Mouse (Mus musculus) MN1 (cell line): ENCODE results near the gene Ffar2.
"Not testable (repeated sequence)": the region's sequence is repeated elsewhere in the genome, so short reads cannot be mapped to it uniquely, and the experiment has no call there.

Experiments
- DNase-seq: peaks from one replicate; pipeline ENCODE4 v3.0.0-alpha.2; 2016; ENCODE audit warnings: low spot score

Gene Ffar2

DNA sequence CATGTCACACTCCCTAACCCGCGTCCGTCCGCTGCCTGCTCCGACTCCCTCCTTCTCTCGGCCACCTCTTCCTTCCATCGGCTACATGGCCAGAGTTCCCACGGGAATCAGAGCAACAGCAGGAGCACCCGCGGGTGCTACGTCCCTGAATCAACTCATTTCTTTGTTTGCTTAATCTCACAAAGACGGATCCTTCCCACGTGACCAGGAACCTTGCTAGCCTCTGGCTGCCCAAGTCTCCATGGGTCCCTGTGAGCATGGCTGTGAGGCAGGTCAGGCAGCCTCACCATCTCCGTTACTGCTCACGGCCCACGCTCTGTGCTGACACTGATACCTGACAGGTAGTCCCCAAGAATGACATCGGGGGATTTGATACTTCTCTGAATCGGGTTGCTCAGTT, at the start of gene Ffar2:
Ffar2 (minus strand) TSS at position 101 of the 400 bp plus-strand sequence.
- no peak for DNase-seq

DNA sequence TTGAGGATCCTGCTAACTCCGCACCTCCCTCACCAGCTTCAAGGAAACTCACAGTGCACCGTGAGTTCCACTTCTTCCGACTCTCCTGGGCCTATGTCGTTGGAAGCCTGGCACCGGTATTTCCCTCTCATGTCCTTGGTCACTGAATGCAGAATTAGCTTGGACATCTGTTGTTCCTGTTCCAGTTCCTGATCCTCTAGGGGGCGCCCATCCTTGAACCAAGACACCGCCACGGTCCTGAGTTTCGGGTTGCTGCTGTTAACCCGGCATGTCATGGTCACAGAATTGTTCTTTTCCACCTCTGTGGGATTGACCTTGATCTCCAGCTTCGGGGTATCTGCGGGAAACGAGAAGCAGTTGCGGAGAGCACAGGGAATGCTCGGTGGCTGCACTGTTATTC, 49.5 kb upstream of the Ffar2 start:
- DNase-seq: peak; percentile 13

DNA sequence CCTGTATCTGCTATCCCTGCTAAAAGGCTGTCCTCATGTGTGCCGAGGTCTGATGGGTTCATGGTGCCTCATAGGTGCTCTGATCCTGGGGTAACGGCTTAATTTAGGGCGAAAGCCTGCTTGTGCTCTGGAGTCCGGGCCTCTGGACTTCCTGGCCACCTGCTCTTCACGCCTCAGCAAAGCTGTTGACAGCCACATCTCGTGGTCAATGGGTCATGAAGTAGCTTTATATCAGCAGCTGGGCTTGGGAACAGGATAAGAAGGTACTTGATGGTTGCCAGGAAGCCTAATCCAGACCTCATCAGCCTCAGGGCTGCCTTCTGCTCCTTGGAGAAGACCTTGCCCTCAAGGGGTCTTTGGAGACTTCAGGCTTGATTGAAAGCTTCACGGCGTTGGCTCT, 39.8 kb upstream of the Ffar2 start:
- no peak for DNase-seq

DNA sequence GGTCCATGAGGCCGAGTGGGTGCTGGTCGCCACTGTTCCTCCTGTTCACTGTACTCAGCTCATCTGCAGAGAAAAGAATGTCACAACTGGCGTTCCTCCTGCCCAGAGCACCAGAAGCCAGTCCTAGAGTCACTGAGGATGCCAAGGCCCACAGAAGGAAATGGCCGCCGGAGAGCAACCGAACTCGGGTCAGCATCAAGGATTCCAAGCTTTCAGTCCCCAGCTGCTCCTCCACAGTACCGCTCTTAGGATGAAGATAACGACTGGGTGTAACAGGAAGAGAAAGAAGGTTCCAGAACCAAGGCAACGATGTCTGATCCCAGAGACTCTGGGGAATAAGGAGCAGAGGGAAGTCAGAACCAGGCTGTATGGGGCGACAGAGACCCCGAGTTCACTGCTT, 37.9 kb upstream of the Ffar2 start, which contains the start of gene Ffar1:
Ffar1 (minus strand) TSS at position 101 of the 400 bp plus-strand sequence.
- no peak for DNase-seq

DNA sequence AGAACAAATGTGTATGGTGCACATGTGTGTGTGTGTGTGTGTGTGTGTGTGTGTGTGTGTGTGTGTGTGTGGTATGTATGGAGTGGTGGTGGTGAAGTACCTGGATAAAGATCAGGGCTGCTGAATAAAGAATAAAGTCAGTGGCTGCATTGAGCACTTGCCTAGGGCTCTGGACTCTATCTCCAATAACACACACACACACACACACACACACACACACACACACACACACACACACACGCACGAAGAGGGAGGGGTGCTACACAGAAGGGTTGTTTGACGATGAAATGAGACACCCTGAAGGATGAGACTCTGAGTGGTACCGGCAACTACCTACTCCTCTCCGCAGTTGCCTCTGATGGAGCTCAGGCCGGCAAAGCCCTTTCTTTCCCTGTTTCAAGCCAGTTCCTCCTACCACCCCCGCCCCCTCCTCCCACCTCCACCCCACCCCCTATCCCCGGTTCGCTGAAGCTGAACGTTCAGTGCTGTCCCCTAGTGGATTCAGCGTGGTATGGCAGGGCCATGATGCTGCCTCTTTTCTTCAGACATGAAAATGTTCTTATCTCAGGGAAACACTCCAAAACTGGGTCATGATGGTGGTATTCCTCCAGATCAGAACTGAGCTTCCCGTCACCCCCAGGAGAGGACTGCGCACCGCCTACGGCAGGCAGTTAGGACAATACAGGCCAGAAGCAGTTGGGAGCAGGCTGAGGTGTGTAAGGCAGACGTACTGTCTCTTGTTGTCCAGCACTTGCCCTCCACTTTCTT, 36.2 kb upstream of the Ffar2 start:
- peak; percentile 38 for DNase-seq

DNA sequence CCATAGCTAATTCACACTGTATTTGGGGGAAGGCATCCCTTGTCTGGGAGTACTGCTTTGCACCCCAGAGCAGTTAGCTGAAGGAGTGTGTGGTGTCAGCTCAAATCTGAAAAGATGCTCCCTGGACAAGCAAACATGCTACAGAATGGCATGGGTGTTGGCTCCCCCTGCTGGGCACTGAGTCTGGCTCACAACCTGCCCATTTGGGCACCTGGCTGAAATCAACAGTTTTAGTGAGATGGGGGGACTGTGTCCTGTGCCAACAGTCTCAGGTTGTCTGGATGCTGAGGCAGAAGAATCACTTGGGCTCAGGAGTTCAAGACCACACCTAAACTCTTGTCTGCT, 35.7 kb upstream of the Ffar2 start:
- DNase-seq: peak; percentile 82

DNA sequence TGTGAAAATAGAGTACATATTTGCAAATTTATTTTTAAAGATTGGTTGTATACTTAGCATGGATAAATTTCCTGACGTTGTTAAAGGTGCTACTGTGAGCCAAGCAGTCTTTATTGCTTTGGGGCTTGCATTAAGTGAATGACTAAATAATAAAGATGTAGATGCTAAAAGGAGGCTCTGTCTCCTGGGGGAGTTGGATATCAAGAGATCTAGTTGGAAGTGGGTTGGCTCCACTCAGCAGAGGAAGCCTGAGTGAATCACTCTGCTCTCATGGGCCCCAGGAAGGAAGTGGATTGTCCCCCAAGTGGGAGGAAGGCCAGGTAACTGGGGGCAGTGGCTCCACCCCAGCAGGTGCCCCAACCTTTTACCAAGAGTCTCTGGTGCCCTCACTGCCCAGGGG, 34.2 kb upstream of the Ffar2 start:
- no peak for DNase-seq

DNA sequence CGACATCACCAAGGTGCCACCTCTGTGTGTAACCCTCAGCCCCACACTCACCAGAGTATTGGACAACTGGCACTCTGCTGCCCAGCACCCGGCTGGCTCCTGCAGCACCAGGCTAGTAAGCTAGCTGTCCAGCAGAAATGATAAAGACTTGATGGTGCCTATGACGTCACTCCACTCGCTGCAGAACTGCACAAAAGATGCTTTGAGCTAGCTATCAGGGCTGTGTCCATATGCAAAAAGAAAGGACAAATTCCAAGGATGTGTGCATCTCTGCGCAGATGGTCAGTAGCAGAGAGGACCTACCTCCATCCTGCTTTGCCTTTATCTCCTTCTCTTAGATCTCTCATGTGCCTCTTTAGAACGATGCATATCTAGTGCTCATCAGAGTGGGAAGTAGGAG, 32.5 kb upstream of the Ffar2 start, which contains the start of gene Ffar3:
Ffar3 (minus strand) TSS at position 101 of the 400 bp plus-strand sequence.
- DNase-seq: peak; percentile 63

DNA sequence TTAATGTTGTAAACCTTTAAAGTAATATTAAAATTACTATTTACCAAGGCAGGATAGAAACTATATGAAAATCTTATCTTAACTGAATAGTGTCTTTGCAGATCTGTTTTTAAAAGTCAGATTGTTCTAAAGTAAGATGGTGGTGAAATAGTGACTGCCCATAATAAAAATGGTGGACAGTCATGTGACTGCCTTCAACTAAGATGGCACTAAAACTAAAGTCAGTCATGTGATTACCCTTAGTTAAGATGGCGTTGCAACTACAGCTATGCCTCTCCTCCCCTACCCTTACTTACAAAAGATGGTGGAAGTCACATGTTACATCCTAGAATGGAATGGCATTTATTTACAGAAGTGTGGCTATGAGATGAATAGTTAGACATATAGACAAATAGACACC, 27.8 kb upstream of the Ffar2 start:
- no peak for DNase-seq

DNA sequence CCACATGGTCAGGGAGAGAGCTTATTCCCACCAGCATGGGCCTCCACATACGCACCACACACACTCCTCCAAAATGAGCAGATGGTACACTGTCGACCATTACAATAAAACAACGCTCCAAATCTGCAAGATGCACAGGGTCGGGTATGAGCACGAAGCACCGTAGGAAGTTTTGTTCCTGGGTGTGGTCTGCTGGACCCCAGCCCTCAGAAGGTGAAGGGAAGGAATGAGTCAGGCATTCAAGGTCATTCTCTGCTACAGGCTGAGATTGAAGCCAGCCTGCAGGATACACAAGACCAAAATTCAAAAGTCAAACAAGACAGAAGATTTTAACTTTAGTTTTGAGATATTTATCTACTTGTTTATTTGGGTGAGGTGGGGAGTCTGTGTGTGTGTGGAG, 24.4 kb upstream of the Ffar2 start:
- no peak for DNase-seq

DNA sequence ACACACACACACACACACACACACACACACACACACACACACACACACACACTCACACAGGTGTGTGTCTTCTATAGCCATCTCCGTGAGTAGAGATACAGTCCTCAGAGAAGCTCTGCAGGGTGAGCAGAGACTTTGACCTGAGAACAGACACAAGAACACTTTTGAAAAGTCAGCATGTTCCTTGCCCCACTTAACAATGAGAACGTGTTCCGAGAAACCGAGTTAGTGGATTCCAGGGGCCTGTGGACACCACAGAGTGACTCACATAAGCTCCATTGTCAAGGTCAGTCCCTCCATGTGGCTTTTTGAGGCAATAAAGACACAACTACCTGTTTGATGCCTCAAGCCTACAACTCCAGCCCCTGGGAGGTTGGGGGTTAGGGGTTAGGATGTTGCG, 23.8 kb upstream of the Ffar2 start:
- no peak for DNase-seq

DNA sequence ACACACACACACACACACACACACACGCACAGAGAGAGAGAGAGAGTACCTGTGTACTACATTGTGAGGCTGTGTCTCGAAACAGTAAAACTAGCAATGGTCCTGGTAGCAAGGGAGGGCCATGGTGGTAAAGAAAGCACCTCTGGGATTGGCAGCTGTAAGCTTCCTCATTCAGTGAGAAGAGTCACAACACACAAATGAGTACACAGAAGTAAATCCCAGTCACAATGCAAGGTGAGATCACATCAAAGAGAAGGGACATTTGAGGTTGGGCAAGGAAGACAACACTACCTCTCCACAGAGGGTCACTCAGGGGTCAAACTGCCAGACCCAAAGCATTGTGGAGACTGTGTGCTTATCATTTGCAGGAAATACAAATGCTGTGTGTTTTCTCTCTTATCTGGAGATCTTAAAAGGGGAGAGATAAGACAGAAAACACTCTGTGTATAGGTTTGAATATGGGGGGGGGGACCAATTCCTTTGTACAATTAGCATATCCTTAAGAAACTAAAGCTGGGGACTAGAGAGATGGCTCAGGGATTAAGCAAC, 23.0 kb upstream of the Ffar2 start:
- DNase-seq: no peak

DNA sequence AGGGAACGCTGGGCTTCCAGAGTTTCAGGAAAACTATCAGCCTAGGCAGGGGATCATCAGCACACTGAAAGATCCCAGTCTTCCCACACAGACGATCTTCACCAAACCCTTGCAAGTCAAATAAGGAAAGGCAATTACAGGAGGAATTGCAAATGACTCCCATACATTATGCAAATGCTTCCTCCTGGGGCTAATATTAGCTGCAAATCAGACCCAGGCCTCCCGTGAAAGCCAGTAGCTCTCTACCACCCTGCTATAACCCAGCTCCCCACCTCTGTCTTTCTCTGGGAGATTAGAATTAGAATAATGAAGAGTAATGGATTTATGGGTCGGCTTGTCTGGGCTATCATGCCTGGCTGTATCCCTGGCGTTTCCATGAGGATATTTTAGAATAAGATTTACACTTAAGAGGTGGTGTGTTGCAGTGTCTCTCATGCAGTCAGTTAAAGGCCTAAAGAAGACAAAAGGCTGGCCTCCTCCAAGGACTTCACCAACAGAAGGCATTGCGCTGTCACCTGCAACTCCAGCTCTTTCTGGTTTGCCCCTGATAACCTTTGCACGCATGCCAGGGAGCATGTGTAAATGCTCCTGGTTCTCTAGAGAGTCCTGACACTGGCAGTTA, 21.2 kb upstream of the Ffar2 start:
- no peak for DNase-seq

DNA sequence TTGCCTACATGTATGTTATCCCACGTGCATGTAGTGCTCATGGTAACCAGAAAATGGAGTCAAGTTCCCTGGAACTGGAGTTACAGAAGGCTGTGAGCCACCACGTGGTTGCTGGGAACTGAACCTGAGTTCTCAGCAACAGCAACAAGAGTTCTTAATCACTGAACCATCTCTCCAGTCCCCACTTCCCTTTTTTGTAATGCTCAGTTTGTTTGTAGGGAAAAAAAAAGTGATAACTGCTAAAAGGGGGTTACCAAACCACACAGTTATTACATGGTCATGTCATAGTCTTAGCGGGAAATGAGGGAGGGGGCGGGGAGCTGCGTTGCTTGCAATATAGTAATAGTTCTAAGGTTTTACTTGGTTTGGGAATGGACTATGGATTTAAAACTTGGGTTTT, 18.5 kb upstream of the Ffar2 start:
- DNase-seq: no peak

DNA sequence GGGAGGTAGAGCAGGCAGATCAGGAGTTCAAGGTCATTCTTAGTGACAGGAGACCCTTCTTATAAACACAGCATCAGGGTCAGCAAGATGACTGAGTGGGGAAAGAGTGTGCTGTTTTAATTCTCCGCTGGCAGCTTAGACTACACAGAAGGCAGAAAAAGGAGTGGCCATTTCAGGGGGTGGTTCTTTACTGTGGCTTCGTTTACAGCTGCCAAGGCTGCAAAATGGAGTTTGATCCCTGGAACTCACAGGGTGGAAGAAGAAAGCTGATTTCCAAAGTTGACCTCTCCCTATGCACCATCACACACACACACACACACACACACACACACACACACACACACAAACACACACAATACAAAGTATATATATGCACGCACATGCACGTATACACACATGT, 17.8 kb upstream of the Ffar2 start:
- no peak for DNase-seq

DNA sequence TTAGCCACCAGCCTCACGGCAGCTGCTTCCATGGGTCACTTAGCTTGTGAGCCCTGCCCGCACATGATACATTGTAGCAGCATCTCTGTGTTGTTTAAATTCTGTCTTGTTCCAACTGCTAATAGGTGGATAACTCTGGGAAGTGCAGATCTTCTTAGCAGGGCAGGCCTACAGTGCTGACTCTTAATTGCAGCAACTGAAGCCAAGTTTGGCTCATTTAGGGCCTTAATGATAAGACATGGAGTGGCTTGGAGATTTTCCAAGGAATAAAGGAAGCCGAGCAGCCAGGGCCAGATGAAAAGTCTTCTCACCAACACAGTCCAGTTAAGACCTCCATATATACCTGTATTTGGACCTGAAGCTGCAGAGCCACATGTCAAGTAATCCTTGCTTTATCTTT, 16.7 kb upstream of the Ffar2 start:
- DNase-seq: peak; percentile 58

DNA sequence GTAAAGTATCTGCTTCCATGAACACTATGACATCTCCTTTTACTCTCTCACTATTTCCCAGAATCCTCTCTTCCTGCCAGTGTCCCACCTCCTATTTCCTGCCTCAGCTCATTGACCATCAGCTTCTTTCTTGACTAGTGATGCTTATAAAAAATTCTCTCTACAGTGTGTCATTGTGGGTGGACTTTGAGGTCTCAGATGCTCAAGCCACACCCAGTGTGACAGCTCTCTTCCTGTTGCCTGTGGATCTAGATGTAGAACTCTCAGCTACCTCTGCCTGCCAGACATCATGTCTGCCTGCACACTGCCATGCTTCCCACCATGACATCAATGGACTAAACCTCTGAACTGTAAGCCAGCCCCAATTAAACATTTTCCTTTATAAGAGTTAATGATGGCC, 13.7 kb upstream of the Ffar2 start:
- DNase-seq: no peak

DNA sequence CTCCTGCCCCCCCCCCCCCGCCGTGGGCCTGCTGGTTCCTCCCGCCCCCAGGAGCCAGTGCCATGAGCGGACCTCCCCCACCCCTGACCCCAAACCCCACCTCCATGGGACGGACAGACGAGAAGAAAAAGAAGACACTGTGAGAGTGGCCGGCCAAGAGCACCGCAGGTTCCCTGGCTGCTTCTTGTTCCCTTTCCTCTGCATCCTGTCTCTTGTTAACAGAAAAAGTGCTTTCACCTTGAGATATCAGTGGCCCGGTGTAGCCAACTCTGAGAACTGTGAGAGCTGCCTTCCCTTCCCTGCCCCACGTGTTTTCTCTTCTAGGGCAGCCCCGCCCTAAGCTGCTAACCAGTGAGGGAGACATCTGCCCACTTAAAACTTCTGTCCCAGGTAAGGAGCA, 9.1 kb upstream of the Ffar2 start:
- DNase-seq: not testable (repeated sequence)

DNA sequence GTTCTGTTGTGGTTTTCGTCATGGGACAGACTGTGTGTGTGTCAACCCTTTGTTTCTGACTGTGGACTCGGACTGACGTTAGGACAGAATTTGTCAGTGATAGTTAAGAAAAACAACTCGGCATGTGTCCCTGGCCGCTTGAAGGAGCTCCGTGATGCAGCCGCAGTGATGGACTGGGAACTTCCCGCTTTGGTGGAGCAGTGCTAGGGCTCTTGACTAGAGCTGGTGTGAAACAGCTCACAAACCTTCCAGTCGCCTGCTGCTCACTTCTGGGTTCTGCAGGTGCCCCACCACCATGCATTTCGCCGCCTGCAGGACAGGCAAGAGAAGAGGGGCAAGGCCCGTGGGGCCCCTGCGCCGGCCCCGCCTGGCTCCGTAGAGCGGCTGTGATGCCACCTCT, 8.7 kb upstream of the Ffar2 start:
- DNase-seq: no peak

DNA sequence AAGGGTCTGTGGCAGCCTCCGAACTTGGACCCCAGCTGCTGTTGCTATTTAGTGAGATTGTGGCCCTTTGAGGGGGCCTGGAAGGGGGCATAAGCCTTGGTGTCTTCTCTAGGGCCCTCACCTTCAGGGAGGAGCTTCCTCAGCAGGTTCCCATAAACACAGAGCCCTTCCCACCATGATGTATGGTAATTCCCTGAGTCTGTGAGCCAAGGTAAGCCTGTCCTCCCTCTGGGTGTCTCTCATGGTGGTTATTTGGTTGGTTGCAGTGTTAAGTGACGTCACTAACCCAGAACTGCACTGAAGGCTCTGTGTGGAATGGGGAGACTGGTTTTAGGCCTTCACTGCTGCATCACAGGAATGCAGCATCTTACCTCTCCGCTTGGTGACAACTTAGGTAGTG, 5.9 kb upstream of the Ffar2 start:
- no peak for DNase-seq

DNA sequence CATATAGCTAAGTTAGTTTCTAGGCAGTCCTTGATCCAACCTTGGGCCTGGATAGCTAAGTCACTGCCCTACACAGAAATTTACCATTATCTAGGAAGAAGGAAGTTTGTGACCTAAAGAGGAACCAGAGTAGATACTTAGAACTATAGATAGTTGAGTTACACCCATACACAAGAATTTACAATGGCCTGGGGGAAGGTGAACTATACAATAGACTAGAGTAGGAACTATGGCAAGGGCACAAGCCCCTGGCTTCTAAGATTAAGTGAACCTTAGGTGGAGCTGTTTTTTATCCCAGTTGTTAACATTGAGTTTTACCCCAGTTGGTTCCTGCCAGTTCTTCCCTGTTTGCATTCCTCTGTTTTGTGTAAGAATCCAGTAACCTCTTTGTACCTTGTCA, 5.3 kb upstream of the Ffar2 start:
- not testable (repeated sequence) for DNase-seq

DNA sequence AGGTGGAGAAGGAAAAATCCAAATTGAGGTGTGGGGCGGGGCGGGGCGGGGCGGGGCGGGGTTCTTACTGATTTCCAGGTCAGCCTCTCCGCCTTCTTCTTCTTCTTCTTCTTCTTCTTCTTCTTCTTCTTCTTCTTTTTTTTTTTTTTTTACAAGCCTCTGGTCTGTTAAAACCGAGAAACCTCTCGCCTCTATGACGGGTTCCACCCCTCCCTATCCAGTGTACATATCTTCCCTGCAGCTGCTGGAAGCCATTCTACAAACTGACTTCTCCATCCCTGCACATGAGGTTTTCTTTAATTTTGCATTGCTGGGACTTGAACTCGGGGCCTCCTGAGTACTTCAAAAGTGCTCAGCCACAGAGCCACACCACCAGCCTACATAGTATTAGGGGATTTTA, 3.1 kb upstream of the Ffar2 start:
- DNase-seq: no peak

DNA sequence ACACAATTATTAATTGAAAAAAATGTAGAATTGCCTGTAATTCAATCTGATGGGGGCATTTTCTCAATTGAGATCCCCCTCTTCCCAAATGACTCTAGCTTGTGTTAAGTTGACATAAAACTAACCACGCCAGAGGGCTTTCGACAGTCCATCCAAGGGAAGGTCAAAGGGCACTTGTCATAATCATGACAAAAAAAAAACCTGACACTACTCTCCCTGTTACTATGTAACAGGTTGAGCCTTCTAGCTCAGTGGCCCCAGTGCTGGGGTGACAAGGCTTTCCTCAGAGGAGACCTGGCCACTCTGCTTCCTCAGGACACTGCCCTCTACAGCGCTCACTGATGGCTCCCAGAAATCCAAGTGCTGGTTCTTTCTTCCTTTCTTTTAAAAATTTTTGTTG, 731 bp upstream of the Ffar2 start:
- no peak for DNase-seq

DNA sequence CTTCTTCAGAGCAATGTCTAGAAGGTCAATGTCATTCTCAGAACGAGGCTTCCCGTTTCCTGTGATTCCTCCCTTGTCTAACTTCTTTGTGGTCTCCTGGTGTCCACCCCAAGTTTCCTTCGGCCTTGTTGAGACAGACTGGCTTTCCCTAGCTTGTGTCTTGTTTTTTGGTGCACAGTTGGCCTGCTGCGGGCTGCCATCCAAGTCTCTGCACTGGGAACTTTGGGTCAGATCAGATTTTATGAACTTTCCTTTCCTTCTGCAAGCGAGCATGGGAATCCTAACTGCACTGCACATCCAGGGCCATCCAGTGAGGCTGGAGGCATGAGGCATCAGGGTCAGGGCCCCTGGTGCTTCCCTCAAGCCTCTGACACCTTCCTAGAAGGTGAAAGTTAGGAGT, 2.0 kb downstream of the Ffar2 start:
- no peak for DNase-seq
